ENCODE assay signal across 21 mouse cellular contexts in genomic region chr2:5749210-5749609, GRCm38 (mm10). TPM values are rescaled to one million over a fixed set of nuclear protein-coding genes. Genes with fewer than 3 reads are reported as not detected.
DNase-seq lines count a peak whose midpoint lies in the region; ATAC-seq lines count a peak whose summit lies in the region.
"Had no signal": no experiment of that assay in that cellular context is flagged by ENCODE, and none has a peak within 500 bp of the region (broad histone marks: within the 10 kb centered on the region; RNA-seq: fewer than 3 reads in every experiment).

No protein-coding gene starts in this region.

- H3K4me1 ChIP-seq in kidney, embryonic 15.5 days, result peaks cover 15% of the 10 kb centered on the region
- no peaks in the 10 kb centered on the region for H3K4me1 ChIP-seq in liver, embryonic 16.5 days (ENCODE audit: control insufficient read depth, low read depth, low read length)
- H3K4me1 ChIP-seq in liver, embryonic 12.5 days, result no peaks in the 10 kb centered on the region
- H3K4me1 ChIP-seq: embryonic facial prominence, embryonic 13.5 days; forebrain, embryonic 12.5 days; heart, embryonic 13.5 days; hindbrain, embryonic 15.5 days had no signal

- no peaks in the 10 kb centered on the region for H3K9me3 ChIP-seq in kidney, embryonic 15.5 days (replicated peaks)
- H3K9me3 ChIP-seq in liver, embryonic 16.5 days (replicated peaks; ENCODE audit: control insufficient read depth, low read length), result no peaks in the 10 kb centered on the region
- no peaks in the 10 kb centered on the region for H3K9me3 ChIP-seq in liver, embryonic 12.5 days (replicated peaks)
- H3K9me3 ChIP-seq: embryonic facial prominence, embryonic 13.5 days; forebrain, embryonic 12.5 days; G1E; heart, embryonic 13.5 days; hindbrain, embryonic 15.5 days had no signal

- no peak overlapping the region for H3K4me2 ChIP-seq in kidney, embryonic 15.5 days
- no peak overlapping the region for H3K4me2 ChIP-seq in liver, embryonic 16.5 days (ENCODE audit: low read depth, low read length)
- H3K4me2 ChIP-seq in liver, embryonic 12.5 days, result no peak overlapping the region
- H3K4me2 ChIP-seq: embryonic facial prominence, embryonic 13.5 days; forebrain, embryonic 12.5 days; heart, embryonic 13.5 days; hindbrain, embryonic 15.5 days had no signal

- peak; percentile 18 for DNase-seq in adrenal gland, postnatal 10 days
- no peak for DNase-seq in adrenal gland, adult 18-20 months (ENCODE audit: low spot score in 2 of 2)
- peak; percentile 23 for DNase-seq in kidney, adult 9 months
- no peak for DNase-seq in embryo, embryonic 11 days
- DNase-seq: adrenal gland, postnatal 14 days; B cell, adult 2 months; cerebellum, adult 11-12 months; cerebellum, adult 9-10 months; cerebellum, postnatal 25 days; gastrocnemius, postnatal 14 days; heart, postnatal 36 days had no signal

- ATAC-seq in kidney, embryonic 15.5 days (replicated peaks; ENCODE audit: low FRiP score), result no peak
- peak; percentile 67; the same call in 1 of the 2 replicates for ATAC-seq in liver, embryonic 16.5 days (ENCODE audit: low read depth)
- no peak for ATAC-seq in liver, embryonic 12.5 days
- ATAC-seq: CD4-positive, CD25-positive, alpha-beta regulatory T cell, adult 4 months; forebrain, embryonic 16.5 days had no signal

- H3K4me3 ChIP-seq in kidney, embryonic 15.5 days (replicated peaks), result no peak overlapping the region
- no peak overlapping the region for H3K4me3 ChIP-seq in liver, embryonic 16.5 days (ENCODE audit: low read depth, low read length)
- H3K4me3 ChIP-seq in liver, embryonic 12.5 days, result no peak overlapping the region
- H3K4me3 ChIP-seq: embryonic facial prominence, embryonic 13.5 days; forebrain, embryonic 12.5 days; heart, embryonic 13.5 days; hindbrain, embryonic 15.5 days had no signal

- H3K9ac ChIP-seq in kidney, embryonic 15.5 days, result no peak overlapping the region
- no peak overlapping the region for H3K9ac ChIP-seq in liver, embryonic 16.5 days (ENCODE audit: low read depth, low read length)
- H3K9ac ChIP-seq in liver, embryonic 12.5 days, result no peak overlapping the region
- H3K9ac ChIP-seq: embryonic facial prominence, embryonic 13.5 days; forebrain, embryonic 12.5 days; heart, embryonic 13.5 days; hindbrain, embryonic 15.5 days had no signal

- 76% methylated on average over 6 of the region's 6 CpGs for WGBS in kidney, embryonic 15.5 days
- WGBS in liver, embryonic 16.5 days (ENCODE audit: insufficient replicate concordance), result 61% methylated on average over 6 of the region's 6 CpGs
- 79% methylated on average over 6 of the region's 6 CpGs for WGBS in liver, embryonic 12.5 days (ENCODE audit: insufficient replicate concordance)

- no peak overlapping the region for H3K27ac ChIP-seq in kidney, embryonic 15.5 days
- no peak overlapping the region for H3K27ac ChIP-seq in liver, embryonic 16.5 days (ENCODE audit: low read length)
- no peak overlapping the region for H3K27ac ChIP-seq in liver, embryonic 12.5 days
- H3K27ac ChIP-seq: embryonic facial prominence, embryonic 13.5 days; forebrain, embryonic 12.5 days; heart, embryonic 13.5 days; hindbrain, embryonic 15.5 days had no signal

- H3K27me3 ChIP-seq in kidney, embryonic 15.5 days, result no peaks in the 10 kb centered on the region
- no peaks in the 10 kb centered on the region for H3K27me3 ChIP-seq in liver, embryonic 16.5 days (ENCODE audit: control insufficient read depth, insufficient read depth, low read depth, low read length)
- no peaks in the 10 kb centered on the region for H3K27me3 ChIP-seq in liver, embryonic 12.5 days (replicated peaks)
- H3K27me3 ChIP-seq: embryonic facial prominence, embryonic 13.5 days; forebrain, embryonic 12.5 days; heart, embryonic 13.5 days; hindbrain, embryonic 15.5 days had no signal

- no peaks in the 10 kb centered on the region for H3K36me3 ChIP-seq in kidney, embryonic 15.5 days
- H3K36me3 ChIP-seq in liver, embryonic 16.5 days (ENCODE audit: control insufficient read depth, insufficient read depth), result no peaks in the 10 kb centered on the region
- no peaks in the 10 kb centered on the region for H3K36me3 ChIP-seq in liver, embryonic 12.5 days
- H3K36me3 ChIP-seq: embryonic facial prominence, embryonic 13.5 days; forebrain, embryonic 12.5 days; G1E; heart, embryonic 13.5 days; hindbrain, embryonic 15.5 days had no signal

RNA-seq across cellular contexts. Expression of gene Camk1d, which starts 34.9 kb away (rescaled TPM):
- total RNA-seq in adrenal gland, postnatal 10 days (2021), result 1 to 10 TPM; 5.2 to 7.3 TPM
- 1 to 10 TPM; 7.8 to 8.1 TPM for total RNA-seq in adrenal gland, adult 18-20 months (2021)
- 1.9 and 2.4 TPM in 2 replicates for polyA plus RNA-seq in kidney, embryonic 15.5 days (2015; fragmentation: Nextera tagmentation; extraction: Ambion mirVana)
- polyA plus RNA-seq in liver, embryonic 16.5 days (2015; fragmentation: Nextera tagmentation; extraction: Ambion mirVana), result 0.99 and 1.3 TPM in 2 replicates
- 1.3 and 1.5 TPM in 2 replicates for polyA plus RNA-seq in liver, embryonic 12.5 days (2016; fragmentation: Nextera tagmentation; extraction: Ambion mirVana)

Comparison
In these comparisons a context has a peak if more than half of its experiments do, and no peak if none do; other contexts are left out.
1. DNase-seq: peak in adrenal gland, postnatal 10 days (single experiment) and kidney, adult 9 months (single experiment); none in adrenal gland, adult 18-20 months (0 of 2) and embryo, embryonic 11 days (single experiment).